Mouse (Mus musculus): ENCODE measurements around the gene Hdlbp. TPM values are rescaled to one million over a fixed set of nuclear protein-coding genes. Genes with fewer than 3 reads are reported as not detected.
"Not testable (repeated sequence)": the region's sequence is repeated elsewhere in the genome, so short reads cannot be mapped to it uniquely, and the experiment has no call there.

The Hdlbp gene
- polyA plus RNA-seq (2012; rRNA removed): 22.7 and 24.3 TPM in 2 replicates

DNA sequence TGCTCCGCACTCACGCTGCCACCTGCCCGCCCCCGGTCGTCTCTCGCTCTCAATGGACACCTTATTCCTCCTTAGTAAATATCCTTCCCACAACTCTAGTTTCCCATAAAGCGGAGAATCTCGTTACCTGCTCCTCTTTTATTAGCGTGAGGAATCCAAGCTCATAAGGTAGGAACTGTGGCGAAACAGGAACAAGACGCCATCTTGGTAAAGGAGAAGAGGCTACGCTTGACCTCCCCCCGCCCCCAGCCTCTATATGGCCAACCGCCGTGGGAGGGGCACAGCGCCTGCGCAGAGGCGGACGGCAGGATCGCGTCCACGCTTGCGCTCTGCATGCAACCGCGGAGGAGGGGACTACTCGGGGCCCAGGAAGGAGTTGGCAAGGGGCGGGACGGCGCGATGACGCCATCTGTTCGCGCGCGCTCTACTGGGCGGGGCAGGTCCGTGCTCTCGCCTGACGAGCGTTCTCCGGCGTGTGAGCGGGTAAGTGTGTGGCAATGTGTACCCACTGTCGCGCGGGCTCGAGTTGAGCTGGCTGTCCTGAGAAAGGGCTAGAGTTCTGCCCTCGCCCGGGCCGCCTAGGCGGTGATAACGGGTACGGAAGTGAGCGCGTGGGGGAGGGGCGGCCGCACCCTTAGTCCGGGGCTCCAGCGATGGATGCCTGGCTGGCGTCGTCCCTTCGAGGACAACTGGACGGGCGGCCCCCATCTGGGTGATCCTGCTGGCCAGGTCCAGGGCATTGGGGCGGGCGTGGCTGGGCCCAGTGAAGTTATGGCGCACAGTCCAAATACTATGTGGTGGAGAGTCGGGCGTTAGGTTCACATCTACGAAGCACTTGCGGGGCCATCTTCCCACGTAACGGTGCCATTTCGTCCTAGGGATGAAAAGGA, at the start of gene Hdlbp:
Gene Hdlbp (minus strand): TSS at position 230 of the 890 bp plus-strand sequence.
- under 1% methylated on average over 74 of the region's 74 CpGs for WGBS
- no peaks in the 10 kb centered on the region for H3K27me3 ChIP-seq (ENCODE audit: control insufficient read depth, insufficient read depth, low read length)
- peak within 1 kb of the TSS; percentile 85 for H3K4me3 ChIP-seq (ENCODE audit: extremely low read depth, insufficient read depth, insufficient read length)
- peak within 1 kb of the TSS; percentile 96 for H3K27ac ChIP-seq (ENCODE audit: insufficient read depth, low read length)
- H3K4me1 ChIP-seq (ENCODE audit: control insufficient read depth, insufficient read depth, insufficient read length): no peaks in the 10 kb centered on the region
- TF ChIP-seq POLR2A (IDR thresholded peaks at IDR 0.05; ENCODE audit: low read depth, low read length) (peak; percentile 36; the same call in 1 of the 2 replicates), CTCF (IDR thresholded peaks at IDR 0.05; ENCODE audit: extremely low read depth, insufficient read depth, insufficient read length, insufficient replicate concordance) (no peak)
- H3K36me3 ChIP-seq (ENCODE audit: control insufficient read depth, insufficient read depth, low read length): no peaks in the 10 kb centered on the region
- DNase-seq (ENCODE audit: low read depth in 1 of 2, low spot score in 2 of 2): peak; percentile 98 to 99

DNA sequence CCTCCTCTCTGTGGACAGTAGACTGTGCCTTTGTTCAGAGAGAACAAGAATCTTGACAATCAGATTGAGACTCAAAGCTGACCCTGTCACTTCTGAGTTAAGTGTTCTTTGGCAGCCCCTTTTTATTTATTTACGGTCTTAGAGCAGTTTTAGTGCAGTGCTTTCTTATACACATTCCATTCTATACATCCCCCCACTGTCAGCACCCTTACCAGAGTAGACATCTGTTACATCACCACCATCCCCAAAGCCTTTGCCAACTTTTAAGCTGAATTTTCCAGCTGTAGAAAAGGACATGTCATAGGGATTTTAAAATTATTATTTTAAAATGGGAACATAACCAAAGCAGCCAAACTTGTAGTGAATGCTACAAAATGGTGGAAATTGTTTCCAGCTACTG, 43.7 kb upstream of the Hdlbp start:
- H3K36me3 ChIP-seq (ENCODE audit: control insufficient read depth, insufficient read depth, low read length): no peaks in the 10 kb centered on the region
- H3K4me1 ChIP-seq (ENCODE audit: control insufficient read depth, insufficient read depth, insufficient read length): no peaks in the 10 kb centered on the region
- no peak for TF ChIP-seq POLR2A (IDR thresholded peaks at IDR 0.05; ENCODE audit: low read depth, low read length)
- TF ChIP-seq CTCF (IDR thresholded peaks at IDR 0.05; ENCODE audit: extremely low read depth, insufficient read depth, insufficient read length, insufficient replicate concordance): no peak
- no peaks in the 10 kb centered on the region for H3K27me3 ChIP-seq (ENCODE audit: control insufficient read depth, insufficient read depth, low read length)
- no peak overlapping the region for H3K4me3 ChIP-seq (ENCODE audit: extremely low read depth, insufficient read depth, insufficient read length)
- no peak overlapping the region for H3K27ac ChIP-seq (ENCODE audit: insufficient read depth, low read length)
- no peak for DNase-seq (ENCODE audit: low read depth in 1 of 2, low spot score in 2 of 2)
- WGBS: 79% methylated on average over 1 of the region's 1 CpGs

DNA sequence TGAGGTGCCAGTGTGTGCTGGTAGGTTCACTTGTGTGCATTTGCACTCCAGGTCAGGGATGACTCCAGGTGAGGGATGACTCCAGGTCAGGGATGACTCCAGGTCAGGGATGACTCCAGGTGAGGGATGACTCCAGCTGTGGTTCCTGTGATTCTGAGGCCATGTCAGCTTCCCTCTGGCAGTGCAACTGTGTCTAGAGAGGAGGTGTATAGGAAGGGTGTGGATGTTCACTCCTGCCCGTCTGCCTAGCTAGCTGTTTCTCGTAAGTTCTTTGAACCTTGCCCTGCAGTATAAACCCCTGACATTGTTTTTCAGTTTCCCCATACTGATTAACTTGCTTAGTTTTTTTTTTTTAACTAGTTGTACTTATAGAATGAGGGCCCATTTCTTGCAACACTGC, 42.9 kb upstream of the Hdlbp start:
- H3K27ac ChIP-seq (ENCODE audit: insufficient read depth, low read length): no peak overlapping the region
- no peaks in the 10 kb centered on the region for H3K27me3 ChIP-seq (ENCODE audit: control insufficient read depth, insufficient read depth, low read length)
- no peaks in the 10 kb centered on the region for H3K4me1 ChIP-seq (ENCODE audit: control insufficient read depth, insufficient read depth, insufficient read length)
- H3K4me3 ChIP-seq (ENCODE audit: extremely low read depth, insufficient read depth, insufficient read length): no peak overlapping the region
- 89% methylated on average over 2 of the region's 2 CpGs for WGBS
- TF ChIP-seq POLR2A (IDR thresholded peaks at IDR 0.05; ENCODE audit: low read depth, low read length) (no peak), CTCF (IDR thresholded peaks at IDR 0.05; ENCODE audit: extremely low read depth, insufficient read depth, insufficient read length, insufficient replicate concordance) (no peak)
- H3K36me3 ChIP-seq (ENCODE audit: control insufficient read depth, insufficient read depth, low read length): no peaks in the 10 kb centered on the region
- DNase-seq (ENCODE audit: low read depth in 1 of 2, low spot score in 2 of 2): no peak

DNA sequence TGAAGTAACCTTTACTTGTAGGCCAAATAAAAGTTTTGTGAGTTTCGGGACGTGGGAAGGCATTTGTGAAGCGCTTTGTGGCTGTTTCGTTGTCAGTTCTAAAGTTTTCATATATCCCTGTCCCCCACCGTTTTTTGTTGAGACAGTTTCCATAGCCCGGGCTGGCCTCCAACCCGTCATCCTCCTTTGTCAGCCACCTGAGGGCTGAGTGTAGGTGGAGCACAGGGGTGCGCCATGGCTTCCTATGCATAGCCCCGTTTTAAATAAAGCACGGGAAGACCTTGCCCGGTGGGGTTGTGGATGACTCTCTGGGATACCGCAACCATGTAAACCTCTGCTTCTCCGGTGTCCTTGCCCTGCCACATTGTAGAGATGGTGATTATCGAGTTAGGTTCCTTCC, 34.6 kb upstream of the Hdlbp start:
- Histone ChIP-seq H3K27me3 (ENCODE audit: control insufficient read depth, insufficient read depth, low read length) (no peaks in the 10 kb centered on the region), H3K4me3 (ENCODE audit: extremely low read depth, insufficient read depth, insufficient read length) (no peak overlapping the region), H3K4me1 (ENCODE audit: control insufficient read depth, insufficient read depth, insufficient read length) (peaks cover 9% of the 10 kb centered on the region; the same call in 1 of the 2 replicates), H3K36me3 (ENCODE audit: control insufficient read depth, insufficient read depth, low read length) (no peaks in the 10 kb centered on the region), H3K27ac (ENCODE audit: insufficient read depth, low read length) (no peak overlapping the region)
- TF ChIP-seq CTCF (IDR thresholded peaks at IDR 0.05; ENCODE audit: extremely low read depth, insufficient read depth, insufficient read length, insufficient replicate concordance) (no peak), POLR2A (IDR thresholded peaks at IDR 0.05; ENCODE audit: low read depth, low read length) (no peak)
- no peak for DNase-seq (ENCODE audit: low read depth in 1 of 2, low spot score in 2 of 2)
- WGBS: 87% methylated on average over 14 of the region's 14 CpGs

DNA sequence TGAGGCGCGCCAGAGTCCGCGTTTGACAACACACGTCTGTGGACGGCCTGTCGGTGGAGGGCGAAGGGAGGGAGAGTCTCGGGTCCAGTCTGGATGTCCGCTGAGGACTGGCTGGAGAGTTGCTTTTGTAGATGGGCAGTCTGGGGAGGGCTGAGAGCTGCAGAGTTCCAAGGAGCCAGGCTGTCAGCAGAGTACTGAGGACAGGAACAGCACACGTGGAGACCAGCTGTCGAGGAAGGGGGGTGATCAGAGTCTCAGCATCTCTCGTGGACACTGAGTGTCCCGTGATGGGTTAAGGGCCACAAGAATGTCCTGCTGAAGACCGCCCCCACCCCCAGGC, 33.7 kb upstream of the Hdlbp start:
- Histone ChIP-seq H3K4me1 (ENCODE audit: control insufficient read depth, insufficient read depth, insufficient read length) (peaks cover 9% of the 10 kb centered on the region; the same call in 1 of the 2 replicates), H3K27me3 (ENCODE audit: control insufficient read depth, insufficient read depth, low read length) (no peaks in the 10 kb centered on the region), H3K4me3 (ENCODE audit: extremely low read depth, insufficient read depth, insufficient read length) (peak overlapping the region; percentile 76), H3K27ac (ENCODE audit: insufficient read depth, low read length) (no peak overlapping the region), H3K36me3 (ENCODE audit: control insufficient read depth, insufficient read depth, low read length) (peaks cover 2% of the 10 kb centered on the region; the same call in 1 of the 2 replicates)
- WGBS: 10% methylated on average over 15 of the region's 15 CpGs
- TF ChIP-seq POLR2A (IDR thresholded peaks at IDR 0.05; ENCODE audit: low read depth, low read length) (no peak), CTCF (IDR thresholded peaks at IDR 0.05; ENCODE audit: extremely low read depth, insufficient read depth, insufficient read length, insufficient replicate concordance) (no peak)
- DNase-seq (ENCODE audit: low read depth in 1 of 2, low spot score in 2 of 2): no peak

DNA sequence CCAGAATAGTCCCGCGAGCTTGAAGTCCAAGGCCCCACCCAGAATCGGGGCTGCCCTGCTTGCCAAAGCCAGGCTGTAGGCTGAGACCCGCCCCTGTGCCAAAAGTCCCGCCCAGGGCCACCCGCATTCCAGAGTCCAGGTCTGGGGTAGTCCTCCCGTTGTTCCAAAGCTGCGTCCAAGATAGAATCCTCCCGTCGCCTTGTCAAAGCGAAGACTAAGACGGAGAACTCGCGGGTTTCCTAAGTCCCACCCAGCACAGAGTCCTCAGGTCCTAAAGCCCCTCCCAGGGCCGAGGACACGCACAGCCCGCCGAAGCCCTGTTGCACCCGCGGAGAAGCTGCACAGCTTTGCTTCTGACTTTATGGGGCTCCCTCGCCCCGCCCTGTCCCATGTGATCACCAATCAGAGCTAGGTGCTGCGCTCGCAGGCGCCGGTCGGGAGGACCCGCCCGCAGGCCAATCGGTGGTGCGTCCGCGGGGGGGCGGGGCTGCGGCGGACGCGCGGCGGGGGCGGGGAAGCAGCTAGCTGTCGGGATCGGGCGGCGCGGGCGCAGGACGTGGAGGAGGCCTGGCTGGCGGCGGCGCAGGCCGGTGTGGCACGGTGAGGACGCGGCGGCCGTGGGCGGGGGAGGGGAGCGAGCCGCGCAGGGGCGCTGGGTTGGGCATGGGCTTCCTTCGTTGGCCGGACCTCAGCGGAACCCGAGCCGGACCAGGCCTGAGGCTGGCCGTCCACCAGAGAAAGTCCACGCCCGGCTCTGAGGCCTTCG, 33.2 kb upstream of the Hdlbp start, which contains the start of gene Farp2:
Gene Farp2 (plus strand): TSS at position 495 of the 766 bp plus-strand sequence.
- H3K4me1 ChIP-seq (ENCODE audit: control insufficient read depth, insufficient read depth, insufficient read length): peaks cover 9% of the 10 kb centered on the region; the same call in 1 of the 2 replicates
- WGBS: under 1% methylated on average over 67 of the region's 71 CpGs
- H3K27ac ChIP-seq (ENCODE audit: insufficient read depth, low read length): no peak within 1 kb of the TSS; the same call in 1 of the 2 replicates
- DNase-seq (ENCODE audit: low read depth in 1 of 2, low spot score in 2 of 2): peak; percentile 77 to 91
- peaks cover 4% of the 10 kb centered on the region; the same call in 1 of the 2 replicates for H3K36me3 ChIP-seq (ENCODE audit: control insufficient read depth, insufficient read depth, low read length)
- H3K27me3 ChIP-seq (ENCODE audit: control insufficient read depth, insufficient read depth, low read length): no peaks in the 10 kb centered on the region
- H3K4me3 ChIP-seq (ENCODE audit: extremely low read depth, insufficient read depth, insufficient read length): peak within 1 kb of the TSS; percentile 76
- TF ChIP-seq POLR2A (IDR thresholded peaks at IDR 0.05; ENCODE audit: low read depth, low read length) (no peak; the same call in 1 of the 2 replicates), CTCF (IDR thresholded peaks at IDR 0.05; ENCODE audit: extremely low read depth, insufficient read depth, insufficient read length, insufficient replicate concordance) (no peak)

DNA sequence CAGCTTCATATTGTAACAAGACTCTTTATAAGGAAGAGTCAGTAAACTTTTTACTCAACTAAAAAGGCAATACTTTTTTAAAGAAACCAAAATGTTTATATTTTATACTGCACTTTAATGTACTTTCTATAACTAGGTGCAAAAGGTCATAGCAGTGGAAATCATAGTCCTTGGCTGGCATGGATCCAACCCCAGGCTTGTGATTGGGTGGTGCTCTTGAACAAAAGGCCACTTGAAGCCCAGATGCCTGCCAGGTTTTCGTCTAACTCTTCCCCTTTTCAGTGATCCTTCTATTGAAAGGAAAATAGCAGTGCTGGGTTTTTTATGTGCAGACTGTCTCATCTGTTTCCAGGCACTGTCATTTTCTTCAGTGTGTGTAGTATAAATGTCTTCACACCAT, 30.0 kb upstream of the Hdlbp start:
- peaks cover 17% of the 10 kb centered on the region for H3K36me3 ChIP-seq (ENCODE audit: control insufficient read depth, insufficient read depth, low read length)
- H3K27me3 ChIP-seq (ENCODE audit: control insufficient read depth, insufficient read depth, low read length); H3K27ac ChIP-seq (ENCODE audit: insufficient read depth, low read length); H3K4me3 ChIP-seq (ENCODE audit: extremely low read depth, insufficient read depth, insufficient read length); H3K4me1 ChIP-seq (ENCODE audit: control insufficient read depth, insufficient read depth, insufficient read length); DNase-seq (ENCODE audit: low read depth in 1 of 2, low spot score in 2 of 2): not testable (repeated sequence)
- 71% methylated on average over 1 of the region's 1 CpGs for WGBS

All from spleen, adult 2 months (tissue).